Comparison of ENCODE assay signal across 9 mouse cellular contexts in genomic region chr2:58357414-58358131, GRCm38 (mm10). TPM values are rescaled to one million over a fixed set of nuclear protein-coding genes. Genes with fewer than 3 reads are reported as not detected.
A peak's percentile ranks its signal among the peaks of the same experiment; 100 is the strongest.
DNase-seq lines count a peak whose midpoint lies in the region; ATAC-seq lines count a peak whose summit lies in the region.
"Had no signal": no experiment of that assay in that cellular context is flagged by ENCODE, and none has a peak within 500 bp of the region (broad histone marks: within the 10 kb centered on the region; RNA-seq: fewer than 3 reads in every experiment).

TSS of gene Acvr1c (minus strand) at chr2:58357895.

- peak within 1 kb of the TSS; percentile 62 for H3K4me3 ChIP-seq in embryonic facial prominence, embryonic 13.5 days
- H3K4me3 ChIP-seq in heart, embryonic 14.5 days (ENCODE audit: control insufficient read depth in 1 of 2, insufficient read depth in 1 of 2, low read depth in 1 of 2, low read length in 2 of 2), result peak within 1 kb of the TSS; percentile 61 to 68
- peak within 1 kb of the TSS; percentile 57 for H3K4me3 ChIP-seq in liver, embryonic 12.5 days

- WGBS in embryonic facial prominence, embryonic 13.5 days, result under 1% methylated on average over 64 of the region's 65 CpGs
- 1% methylated on average over 48 of the region's 65 CpGs for WGBS in heart, embryonic 14.5 days
- WGBS in liver, embryonic 12.5 days (ENCODE audit: insufficient replicate concordance), result 5% methylated on average over 41 of the region's 65 CpGs

- peak; percentile 8 to 31 for DNase-seq in urinary bladder, adult 18-20 months (ENCODE audit: low spot score in 2 of 2)
- no peak for DNase-seq in urinary bladder, postnatal 10 days (ENCODE audit: low spot score)
- DNase-seq in kidney, postnatal 14 days, result peak; percentile 44
- peak; percentile 18 to 31 for DNase-seq in thymus, adult 18-20 months

- peaks cover 42% of the 10 kb centered on the region for H3K27me3 ChIP-seq in embryonic facial prominence, embryonic 13.5 days
- H3K27me3 ChIP-seq in heart, embryonic 14.5 days (ENCODE audit: control insufficient read depth, insufficient read depth, low read length), result peaks cover 5% of the 10 kb centered on the region; the same call in 1 of the 2 replicates
- peaks cover 29% of the 10 kb centered on the region for H3K27me3 ChIP-seq in liver, embryonic 12.5 days (replicated peaks)

- H3K9me3 ChIP-seq in embryonic facial prominence, embryonic 13.5 days, result no peaks in the 10 kb centered on the region
- no peaks in the 10 kb centered on the region for H3K9me3 ChIP-seq in heart, embryonic 14.5 days (ENCODE audit: control insufficient read depth, low read length)
- no peaks in the 10 kb centered on the region for H3K9me3 ChIP-seq in liver, embryonic 12.5 days (replicated peaks)

- ATAC-seq in embryonic facial prominence, embryonic 13.5 days (ENCODE audit: insufficient number of reproducible peaks, insufficient read depth, low FRiP score, low TSS enrichment, low read depth), result peak; percentile 75
- peak; percentile 70 for ATAC-seq in heart, embryonic 14.5 days (ENCODE audit: insufficient number of reproducible peaks, insufficient read depth, low FRiP score, low read depth)
- ATAC-seq in liver, embryonic 12.5 days, result peak; percentile 51
- 0 out of 2 replicates have a peak, but pooled peaks have one; percentile 22 for ATAC-seq in monocyte, adult 5-6 weeks (replicated peaks; ENCODE audit: insufficient number of reproducible peaks, low FRiP score, low TSS enrichment, poor library complexity, severe bottlenecking)

- H3K36me3 ChIP-seq in embryonic facial prominence, embryonic 13.5 days, result no peaks in the 10 kb centered on the region
- no peaks in the 10 kb centered on the region for H3K36me3 ChIP-seq in heart, embryonic 14.5 days (ENCODE audit: control insufficient read depth, insufficient read depth, low read length)
- H3K36me3 ChIP-seq in liver, embryonic 12.5 days, result no peaks in the 10 kb centered on the region

- peaks cover 8% of the 10 kb centered on the region for H3K4me1 ChIP-seq in embryonic facial prominence, embryonic 13.5 days
- H3K4me1 ChIP-seq in heart, embryonic 14.5 days (ENCODE audit: control insufficient read depth in 2 of 2, insufficient read depth in 2 of 2, low read length in 2 of 2), result peaks cover 0 to 5% of the 10 kb centered on the region in 2 experiments; a peak in 3 of 4 replicates
- H3K4me1 ChIP-seq in liver, embryonic 12.5 days, result peaks cover 6% of the 10 kb centered on the region; the same call in 1 of the 2 replicates

- H3K4me2 ChIP-seq in embryonic facial prominence, embryonic 13.5 days, result peak within 1 kb of the TSS; percentile 100
- peak within 1 kb of the TSS; percentile 100 for H3K4me2 ChIP-seq in heart, embryonic 14.5 days (ENCODE audit: low read length)
- H3K4me2 ChIP-seq in liver, embryonic 12.5 days, result peak within 1 kb of the TSS; percentile 80

- no peak within 1 kb of the TSS for H3K27ac ChIP-seq in embryonic facial prominence, embryonic 13.5 days
- no peak within 1 kb of the TSS for H3K27ac ChIP-seq in heart, embryonic 14.5 days (replicated peaks in 1 of 2; ENCODE audit: control insufficient read depth in 1 of 2, insufficient read depth in 1 of 2, low read depth in 2 of 2, low read length in 2 of 2)
- no peak within 1 kb of the TSS for H3K27ac ChIP-seq in liver, embryonic 12.5 days

- peak within 1 kb of the TSS; percentile 68 for H3K9ac ChIP-seq in embryonic facial prominence, embryonic 13.5 days
- H3K9ac ChIP-seq in heart, embryonic 14.5 days (ENCODE audit: low read length), result peak within 1 kb of the TSS; percentile 69
- no peak within 1 kb of the TSS for H3K9ac ChIP-seq in liver, embryonic 12.5 days

RNA-seq across cellular contexts. Expression of gene Acvr1c, which starts in this region (rescaled TPM):
- 0.32 and 0.40 TPM in 2 replicates for polyA plus RNA-seq in embryonic facial prominence, embryonic 13.5 days (2015; fragmentation: Nextera tagmentation; extraction: Ambion mirVana)
- polyA plus RNA-seq in heart, embryonic 14.5 days (2014; fragmentation: Nextera tagmentation; extraction: Ambion mirVana), result 2.0 and 3.6 TPM in 2 replicates
- polyA plus RNA-seq in liver, embryonic 12.5 days (2016; fragmentation: Nextera tagmentation; extraction: Ambion mirVana), result 0.02 and 0.05 TPM in 2 replicates
- 0.19 to 0.48 TPM (median 0.32 TPM) in 3 replicates for total RNA-seq in monocyte, adult 5-6 weeks (2017)
- total RNA-seq: MEL had no signal

Comparison
In these comparisons a context has a peak if more than half of its experiments do, and no peak if none do; other contexts are left out.
1. Peak in ATAC-seq, H3K4me3 ChIP-seq, H3K9ac ChIP-seq and H3K4me2 ChIP-seq in embryonic facial prominence, embryonic 13.5 days; RNA of the gene not detected or under 1 TPM.
2. Peak in ATAC-seq, H3K4me3 ChIP-seq and H3K4me2 ChIP-seq in liver, embryonic 12.5 days; RNA of the gene not detected or under 1 TPM.
3. Peak in ATAC-seq in monocyte, adult 5-6 weeks; RNA of the gene not detected or under 1 TPM.
4. ATAC-seq: peak in every context shown above with its lines; median percentile 75 in embryonic facial prominence, embryonic 13.5 days; 70 in heart, embryonic 14.5 days; 51 in liver, embryonic 12.5 days; 22 in monocyte, adult 5-6 weeks.